Mouse (Mus musculus) olfactory bulb, adult 2 months (tissue): ENCODE results near the gene Lypla2. TPM values are rescaled to one million over a fixed set of nuclear protein-coding genes. Genes with fewer than 3 reads are reported as not detected.

Experiments used
- H3K27ac ChIP-seq: fragments of 200-500 bp; 2 replicates; pipeline ENCODE4 v1.5.1; 2012; ENCODE audit warnings: low read depth, low read length; ENCODE audit not compliant: insufficient read depth
- H3K4me1 ChIP-seq: fragments of 200-500 bp; 2 replicates; pipeline ENCODE4 v1.6.1; 2012; ENCODE audit warnings: low read length; ENCODE audit not compliant: control insufficient read depth, insufficient read depth
- H3K4me3 ChIP-seq: fragments of 200-500 bp; 2 replicates; pipeline ENCODE4 v1.5.1; 2012; ENCODE audit warnings: mild to moderate bottlenecking, low read depth, low read length, moderate library complexity; ENCODE audit not compliant: insufficient read depth
- CTCF ChIP-seq: fragments of 200-500 bp; IDR thresholded peaks from 2 replicates; pipeline ENCODE4 v1.5.1; 2012; ENCODE audit warnings: low read depth, mild to moderate bottlenecking, low read length, moderate library complexity; ENCODE audit not compliant: insufficient read depth
- POLR2A ChIP-seq: fragments of 200-500 bp; IDR thresholded peaks from 2 replicates; pipeline ENCODE4 v1.6.1; 2012; ENCODE audit warnings: mild to moderate bottlenecking, low read depth, low read length, moderate library complexity; ENCODE audit not compliant: insufficient read depth
- whole genome bisulfite sequencing: fragments of 180-500 bp; shearing (Covaris S2); methylation state at CpG from one replicate; pipeline ENCODE4 v1.1.7; 2018; 5-methylcytosine and 5-hydroxymethylcytosine counted together
- polyA plus RNA-seq: library from polyadenylated mRNA; stranded (reverse); fragments of >200 nt; gene quantifications from 2 replicates; pipeline ENCODE4 v1.2.4, GENCODE M21; 2012; ENCODE audit warnings: low replicate concordance; ENCODE audit not compliant: missing spikeins, insufficient read depth, insufficient read length

Gene Lypla2
- polyA plus RNA-seq, 1 experiment = not detected

- H3K27ac ChIP-seq = no peak overlapping the region
- 63% methylated on average over 8 of the region's 8 CpGs for WGBS
- H3K4me1 ChIP-seq = no peaks in the 10 kb centered on the region
- no peak overlapping the region for H3K4me3 ChIP-seq
- TF ChIP-seq CTCF (no peak), POLR2A (no peak)
Observed at GRCm38 (mm10) chr4:135958354-135958753, 14.1 kb downstream of the Lypla2 start.

GRCm38 (mm10) chr4:135955886-135956285, 16.5 kb downstream of the Lypla2 start:
- no peak for TF ChIP-seq CTCF
- no peak for TF ChIP-seq POLR2A
- H3K4me3 ChIP-seq = no peak overlapping the region
- no peak overlapping the region for H3K27ac ChIP-seq
- peaks cover 8% of the 10 kb centered on the region; the same call in 1 of the 2 replicates for H3K4me1 ChIP-seq
- 78% methylated on average over 9 of the region's 9 CpGs for WGBS

GRCm38 (mm10) chr4:135954241-135954640, 18.2 kb downstream of the Lypla2 start:
- H3K27ac ChIP-seq = no peak overlapping the region
- 2% methylated on average over 2 of the region's 2 CpGs for WGBS
- H3K4me3 ChIP-seq = no peak overlapping the region
- no peak for TF ChIP-seq POLR2A
- 0 out of 2 replicates have a peak, but pooled peaks have one; percentile 21 for TF ChIP-seq CTCF
- H3K4me1 ChIP-seq = peaks cover 20% of the 10 kb centered on the region

GRCm38 (mm10) chr4:135953179-135953578, 19.2 kb downstream of the Lypla2 start:
- no peak for TF ChIP-seq CTCF
- no peak for TF ChIP-seq POLR2A
- WGBS = over 99% methylated on average over 3 of the region's 3 CpGs
- peaks cover 29% of the 10 kb centered on the region for H3K4me1 ChIP-seq
- H3K4me3 ChIP-seq = no peak overlapping the region
- H3K27ac ChIP-seq = no peak overlapping the region

- TF ChIP-seq CTCF = no peak
- TF ChIP-seq POLR2A = no peak
- no peak overlapping the region for H3K4me3 ChIP-seq
- H3K27ac ChIP-seq = no peak overlapping the region
- H3K4me1 ChIP-seq = peaks cover 35% of the 10 kb centered on the region
- 80% methylated on average over 3 of the region's 3 CpGs for WGBS
Observed at GRCm38 (mm10) chr4:135951505-135951904, 20.9 kb downstream of the Lypla2 start.

GRCm38 (mm10) chr4:135950365-135950764, 22.1 kb downstream of the Lypla2 start:
- peak overlapping the region; percentile 43; the same call in 1 of the 2 replicates for H3K27ac ChIP-seq
- TF ChIP-seq CTCF = no peak
- no peak for TF ChIP-seq POLR2A
- H3K4me3 ChIP-seq = no peak overlapping the region
- 70% methylated on average over 6 of the region's 6 CpGs for WGBS
- H3K4me1 ChIP-seq = peaks cover 38% of the 10 kb centered on the region

DNA sequence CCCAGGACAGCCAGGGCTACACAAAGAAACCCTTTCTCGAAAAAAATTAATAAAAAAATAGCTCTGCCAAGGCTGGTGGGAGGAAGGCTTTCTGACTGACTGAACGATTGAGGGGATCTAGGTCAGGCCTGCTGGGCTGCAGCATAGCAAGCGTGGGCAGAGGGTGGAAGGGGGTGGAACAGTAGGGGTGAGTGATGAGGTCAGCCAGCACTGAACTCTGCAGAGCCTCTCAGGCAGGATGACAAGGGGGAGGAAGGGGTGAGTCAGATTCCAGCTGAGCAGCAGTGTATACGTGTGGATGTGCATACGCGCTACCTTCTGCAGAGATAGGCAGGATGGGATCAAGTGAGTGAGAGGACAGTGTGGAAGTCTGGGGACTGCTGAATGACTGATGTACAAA, 22.5 kb downstream of the Lypla2 start:
- peak overlapping the region; percentile 66 for H3K27ac ChIP-seq

GRCm38 (mm10) chr4:135949475-135949874, 23.0 kb downstream of the Lypla2 start:
- TF ChIP-seq CTCF (no peak), POLR2A (no peak)
- peak overlapping the region; percentile 66 for H3K27ac ChIP-seq
- no peak overlapping the region for H3K4me3 ChIP-seq
- WGBS = 65% methylated on average over 10 of the region's 10 CpGs
- H3K4me1 ChIP-seq = peaks cover 38% of the 10 kb centered on the region

More for the DNA sequence above, 22.5 kb downstream of the Lypla2 start:
- 9% methylated on average over 6 of the region's 6 CpGs for WGBS
- Histone ChIP-seq H3K4me3 (no peak overlapping the region), H3K4me1 (peaks cover 38% of the 10 kb centered on the region)
- no peak for TF ChIP-seq POLR2A
- TF ChIP-seq CTCF = no peak

DNA sequence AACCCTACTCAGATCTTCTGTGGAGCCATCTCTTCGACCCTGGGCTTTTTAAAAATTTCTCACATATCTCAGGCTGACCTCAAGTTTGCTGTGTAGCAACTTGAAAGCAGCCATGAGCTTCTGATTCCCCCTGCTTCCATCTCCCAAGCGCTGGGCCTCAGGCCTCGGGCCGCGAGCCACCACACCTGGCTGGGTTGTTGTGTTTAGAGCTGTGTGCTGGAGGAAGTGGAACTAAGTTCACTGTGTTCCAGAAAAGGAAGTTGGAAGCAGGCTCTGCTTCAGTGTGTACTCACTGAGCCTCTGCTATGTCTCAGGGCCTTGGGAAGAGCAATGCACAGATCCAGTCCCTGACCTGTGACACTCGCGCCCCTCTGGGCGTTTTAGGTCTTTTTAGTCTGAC, 24.3 kb downstream of the Lypla2 start:
- TF ChIP-seq POLR2A (no peak), CTCF (no peak)
- H3K27ac ChIP-seq = no peak overlapping the region
- peaks cover 38% of the 10 kb centered on the region for H3K4me1 ChIP-seq
- 90% methylated on average over 8 of the region's 8 CpGs for WGBS
- H3K4me3 ChIP-seq = no peak overlapping the region
